Mouse (Mus musculus): ENCODE results near the gene Tmsb15b1.

- TF ChIP-seq CTCF (IDR thresholded peaks at IDR 0.05; ENCODE audit: borderline replicate concordance, extremely low read depth, insufficient read depth, insufficient read length) (no peak), POLR2A (IDR thresholded peaks at IDR 0.05; ENCODE audit: borderline replicate concordance, extremely low read depth, insufficient read depth, insufficient read length, poor library complexity, severe bottlenecking) (no peak)
Measured at GRCm38 (mm10) chrX:136937985-136938384, 38.7 kb downstream of the Tmsb15b1 start.
